Mouse (Mus musculus): ENCODE data around the gene Pou4f1. TPM values are rescaled to one million over a fixed set of nuclear protein-coding genes. Genes with fewer than 3 reads are reported as not detected.

The Pou4f1 gene
- polyA plus RNA-seq, 1 experiment from 2014 or later = 0.19 TPM

GRCm38 (mm10) chr14:104423688-104424470 lies 43.9 kb downstream of the Pou4f1 start:
- Histone ChIP-seq H3K9me3 (replicated peaks) (no peaks in the 10 kb centered on the region), H3K4me1 (no peaks in the 10 kb centered on the region), H3K27ac (no peak overlapping the region), H3K27me3 (replicated peaks) (no peaks in the 10 kb centered on the region), H3K4me2 (no peak overlapping the region), H3K9ac (no peak overlapping the region), H3K4me3 (no peak overlapping the region), H3K36me3 (no peaks in the 10 kb centered on the region)
- ATAC-seq = no peak
- WGBS (ENCODE audit: insufficient replicate concordance) = 61% methylated on average over 14 of the region's 14 CpGs

Other genes starting within 250 kb of the Pou4f1 start
- gene Rnf219, start 54.6 kb upstream of the Pou4f1 start, polyA plus RNA-seq (2016; fragmentation: Nextera tagmentation; extraction: Ambion mirVana) = 12.1 and 12.2 TPM in 2 replicates